Mouse (Mus musculus): Measurements from ENCODE around the gene Nuf2. TPM values are rescaled to one million over a fixed set of nuclear protein-coding genes. Genes with fewer than 3 reads are reported as not detected.

Nuf2 gene
- polyA plus RNA-seq, 1 experiment from 2014 or later: 48.5 TPM

GRCm38 (mm10) chr1:169517376-169517892 is 13.8 kb downstream of the Nuf2 start:
- Histone ChIP-seq H3K4me1 (no peaks in the 10 kb centered on the region), H3K27ac (no peak overlapping the region), H3K9me3 (no peaks in the 10 kb centered on the region), H3K4me3 (no peak overlapping the region), H3K27me3 (ENCODE audit: insufficient read depth, poor library complexity, severe bottlenecking) (no peaks in the 10 kb centered on the region), H3K36me3 (peaks cover 63% of the 10 kb centered on the region)
- WGBS: 94% methylated on average over 8 of the region's 8 CpGs
- no peak for DNase-seq (ENCODE audit: low spot score)

- Histone ChIP-seq H3K27ac (no peak overlapping the region), H3K27me3 (ENCODE audit: insufficient read depth, poor library complexity, severe bottlenecking) (no peaks in the 10 kb centered on the region), H3K4me3 (no peak overlapping the region), H3K9me3 (no peaks in the 10 kb centered on the region), H3K4me1 (no peaks in the 10 kb centered on the region), H3K36me3 (peaks cover 88% of the 10 kb centered on the region)
- WGBS: 95% methylated on average over 6 of the region's 6 CpGs
- DNase-seq (ENCODE audit: low spot score): no peak
Measured at GRCm38 (mm10) chr1:169506354-169506753, 24.9 kb downstream of the Nuf2 start.

GRCm38 (mm10) chr1:169502876-169503275 is 28.4 kb downstream of the Nuf2 start:
- WGBS: 92% methylated on average over 3 of the region's 3 CpGs
- H3K9me3 ChIP-seq: no peaks in the 10 kb centered on the region
- H3K4me1 ChIP-seq: no peaks in the 10 kb centered on the region
- H3K27me3 ChIP-seq (ENCODE audit: insufficient read depth, poor library complexity, severe bottlenecking): no peaks in the 10 kb centered on the region
- DNase-seq (ENCODE audit: low spot score): no peak
- H3K4me3 ChIP-seq: no peak overlapping the region
- H3K36me3 ChIP-seq: peaks cover 94% of the 10 kb centered on the region
- no peak overlapping the region for H3K27ac ChIP-seq

- 80% methylated on average over 8 of the region's 8 CpGs for WGBS
Measured at GRCm38 (mm10) chr1:169495621-169496020, 35.6 kb downstream of the Nuf2 start.

GRCm38 (mm10) chr1:169491561-169491960 is 39.7 kb downstream of the Nuf2 start:
- 62% methylated on average over 1 of the region's 1 CpGs for WGBS
- Histone ChIP-seq H3K9me3 (no peaks in the 10 kb centered on the region), H3K4me3 (no peak overlapping the region), H3K27me3 (ENCODE audit: insufficient read depth, poor library complexity, severe bottlenecking) (no peaks in the 10 kb centered on the region), H3K36me3 (peaks cover 1% of the 10 kb centered on the region; the same call in 1 of the 2 replicates), H3K27ac (no peak overlapping the region), H3K4me1 (no peaks in the 10 kb centered on the region)
- DNase-seq (ENCODE audit: low spot score): no peak

More at GRCm38 (mm10) chr1:169495621-169496020, 35.6 kb downstream of the Nuf2 start:
- Histone ChIP-seq H3K27me3 (ENCODE audit: insufficient read depth, poor library complexity, severe bottlenecking) (no peaks in the 10 kb centered on the region), H3K27ac (no peak overlapping the region), H3K9me3 (no peaks in the 10 kb centered on the region), H3K36me3 (peaks cover 37% of the 10 kb centered on the region), H3K4me1 (no peaks in the 10 kb centered on the region), H3K4me3 (no peak overlapping the region)
- DNase-seq (ENCODE audit: low spot score): no peak

GRCm38 (mm10) chr1:169485408-169485885 is 45.8 kb downstream of the Nuf2 start:
- no peaks in the 10 kb centered on the region for H3K36me3 ChIP-seq
- WGBS: 75% methylated on average over 6 of the region's 6 CpGs

GRCm38 (mm10) chr1:169484565-169484964 is 46.7 kb downstream of the Nuf2 start:
- Histone ChIP-seq H3K4me1 (no peaks in the 10 kb centered on the region), H3K36me3 (no peaks in the 10 kb centered on the region), H3K9me3 (no peaks in the 10 kb centered on the region), H3K27ac (no peak overlapping the region), H3K4me3 (no peak overlapping the region), H3K27me3 (ENCODE audit: insufficient read depth, poor library complexity, severe bottlenecking) (no peaks in the 10 kb centered on the region)
- 69% methylated on average over 4 of the region's 4 CpGs for WGBS
- DNase-seq (ENCODE audit: low spot score): no peak

More at GRCm38 (mm10) chr1:169485408-169485885, 45.8 kb downstream of the Nuf2 start:
- H3K4me3 ChIP-seq: no peak overlapping the region
- no peaks in the 10 kb centered on the region for H3K4me1 ChIP-seq
- H3K27me3 ChIP-seq (ENCODE audit: insufficient read depth, poor library complexity, severe bottlenecking): no peaks in the 10 kb centered on the region
- no peak overlapping the region for H3K27ac ChIP-seq
- H3K9me3 ChIP-seq: no peaks in the 10 kb centered on the region
- DNase-seq (ENCODE audit: low spot score): no peak

- Histone ChIP-seq H3K4me1 (no peaks in the 10 kb centered on the region), H3K27ac (no peak overlapping the region), H3K9me3 (no peaks in the 10 kb centered on the region), H3K27me3 (ENCODE audit: insufficient read depth, poor library complexity, severe bottlenecking) (no peaks in the 10 kb centered on the region), H3K4me3 (no peak overlapping the region), H3K36me3 (no peaks in the 10 kb centered on the region)
- WGBS: 87% methylated on average over 6 of the region's 6 CpGs
- DNase-seq (ENCODE audit: low spot score): no peak
Measured at GRCm38 (mm10) chr1:169482596-169483335, 48.5 kb downstream of the Nuf2 start.

GRCm38 (mm10) chr1:169471185-169471584 is 60.1 kb downstream of the Nuf2 start:
- Histone ChIP-seq H3K27ac (no peak overlapping the region), H3K9me3 (no peaks in the 10 kb centered on the region), H3K27me3 (ENCODE audit: insufficient read depth, poor library complexity, severe bottlenecking) (no peaks in the 10 kb centered on the region), H3K4me3 (no peak overlapping the region), H3K4me1 (no peaks in the 10 kb centered on the region), H3K36me3 (no peaks in the 10 kb centered on the region)
- DNase-seq (ENCODE audit: low spot score): no peak
- 79% methylated on average over 3 of the region's 3 CpGs for WGBS

- 77% methylated on average over 5 of the region's 5 CpGs for WGBS
- H3K4me3 ChIP-seq: no peak overlapping the region
- H3K36me3 ChIP-seq: no peaks in the 10 kb centered on the region
- DNase-seq (ENCODE audit: low spot score): no peak
- no peaks in the 10 kb centered on the region for H3K27me3 ChIP-seq (ENCODE audit: insufficient read depth, poor library complexity, severe bottlenecking)
- no peaks in the 10 kb centered on the region for H3K9me3 ChIP-seq
- H3K4me1 ChIP-seq: no peaks in the 10 kb centered on the region
- no peak overlapping the region for H3K27ac ChIP-seq
Measured at GRCm38 (mm10) chr1:169467791-169468190, 63.5 kb downstream of the Nuf2 start.

GRCm38 (mm10) chr1:169462386-169463115 is 68.7 kb downstream of the Nuf2 start:
- WGBS: 77% methylated on average over 15 of the region's 15 CpGs
- no peak overlapping the region for H3K4me3 ChIP-seq
- 0 out of 2 replicates have a peak, but pooled peaks cover 3% of the 10 kb centered on the region for H3K4me1 ChIP-seq
- no peaks in the 10 kb centered on the region for H3K36me3 ChIP-seq
- no peaks in the 10 kb centered on the region for H3K9me3 ChIP-seq
- no peak for DNase-seq (ENCODE audit: low spot score)
- H3K27me3 ChIP-seq (ENCODE audit: insufficient read depth, poor library complexity, severe bottlenecking): no peaks in the 10 kb centered on the region
- no peak overlapping the region for H3K27ac ChIP-seq

- peak; percentile 77 for DNase-seq (ENCODE audit: low spot score)
- 27% methylated on average over 11 of the region's 11 CpGs for WGBS
- Histone ChIP-seq H3K27ac (peak overlapping the region; percentile 10; the same call in 1 of the 2 replicates), H3K27me3 (ENCODE audit: insufficient read depth, poor library complexity, severe bottlenecking) (no peaks in the 10 kb centered on the region), H3K4me3 (no peak overlapping the region), H3K4me1 (0 out of 2 replicates have a peak, but pooled peaks cover 3% of the 10 kb centered on the region), H3K36me3 (no peaks in the 10 kb centered on the region), H3K9me3 (no peaks in the 10 kb centered on the region)
Measured at GRCm38 (mm10) chr1:169459071-169459782, 72.0 kb downstream of the Nuf2 start.

Measured in heart, embryonic 10.5 days (tissue).